Comparison of ENCODE assay signal across 8 mouse cellular contexts in the genomic region with DNA sequence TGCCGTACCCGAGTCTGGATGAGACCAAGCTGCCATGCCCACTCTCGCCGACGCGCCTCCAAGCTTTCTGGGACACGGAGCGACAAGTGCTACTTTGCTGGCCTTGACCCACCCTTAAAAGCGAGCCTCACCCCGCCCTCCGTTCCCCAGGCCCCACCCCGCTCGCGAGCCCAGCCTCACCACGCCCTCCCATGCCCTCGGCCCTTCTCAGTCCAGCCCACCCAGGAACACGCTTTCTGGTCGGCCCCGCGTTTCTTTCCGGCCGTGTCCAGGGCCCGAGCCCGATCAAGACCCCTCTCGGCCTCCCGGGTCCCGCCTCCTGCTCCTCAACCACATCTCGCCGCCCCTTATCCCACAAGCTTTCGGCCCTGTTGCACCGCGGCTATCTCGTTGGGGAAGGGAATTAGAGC. TPM values are rescaled to one million over a fixed set of nuclear protein-coding genes. Genes with fewer than 3 reads are reported as not detected.
A peak's percentile ranks its signal among the peaks of the same experiment; 100 is the strongest.
DNase-seq lines count a peak whose midpoint lies in the region; ATAC-seq and TF ChIP-seq lines count a peak whose summit lies in the region.

No protein-coding gene starts in this region.

- peak; percentile 44 to 64 for ATAC-seq in hematopoietic stem cell, adult 5-6 weeks (replicated peaks in 1 of 2; ENCODE audit: insufficient read depth in 1 of 2, low FRiP score in 2 of 2, low TSS enrichment in 1 of 2, low read depth in 1 of 2, poor library complexity in 2 of 2, severe bottlenecking in 2 of 2)
- peak; percentile 69 for ATAC-seq in megakaryocyte, adult 5-6 weeks (ENCODE audit: poor library complexity, severe bottlenecking)

- DNase-seq in MEL-GATA-1-ER (ENCODE audit: extremely low read depth, low read depth) = peak; percentile 56
- peak; percentile 76 for DNase-seq in brain, embryonic 14.5 days (ENCODE audit: low read depth)
- DNase-seq in forelimb bud, embryonic 11.5 days (ENCODE audit: low read depth, low spot score) = peak; percentile 75
- DNase-seq in layer of hippocampus, postnatal 25 days (ENCODE audit: extremely low spot score in 1 of 2, low spot score in 1 of 2) = peak; percentile 42 to 53
- DNase-seq in right cerebral cortex, postnatal 10 days (ENCODE audit: low spot score in 2 of 2) = peak; percentile 83
- peak; percentile 79 for DNase-seq in urinary bladder, postnatal 25 days (ENCODE audit: low spot score)

- TF ChIP-seq POLR2A in brain, embryonic 14.5 days (IDR thresholded peaks at IDR 0.05; ENCODE audit: borderline replicate concordance, extremely low read depth, insufficient read depth, insufficient read length, poor library complexity, severe bottlenecking) = no peak

- TF ChIP-seq CTCF in brain, embryonic 14.5 days (IDR thresholded peaks at IDR 0.05; ENCODE audit: borderline replicate concordance, extremely low read depth, insufficient read depth, insufficient read length) = no peak

RNA-seq across cellular contexts. Expression of a gene that starts 0.4 kb away (rescaled TPM):
- polyA plus RNA-seq in brain, embryonic 14.5 days (2012; rRNA removed) = 89.1 and 102 TPM in 2 replicates
- total RNA-seq in hematopoietic stem cell, adult 5-6 weeks (2017) = 50.1 and 51.6 TPM in 2 replicates
- total RNA-seq in layer of hippocampus, postnatal 25 days (2021) = 100 to 1,000 TPM; 215 to 234 TPM
- total RNA-seq in megakaryocyte, adult 5-6 weeks (2015) = 30.0 and 32.6 TPM in 2 replicates
- 30.2 and 31.1 TPM in 2 replicates for total RNA-seq in megakaryocyte, adult 5-6 weeks (2017)

RNA-seq across cellular contexts. Expression of a gene that starts 20.3 kb away (rescaled TPM):
- polyA plus RNA-seq in brain, embryonic 14.5 days (2012; rRNA removed) = 9.3 and 15.8 TPM in 2 replicates
- 3.1 and 5.9 TPM in 2 replicates for total RNA-seq in hematopoietic stem cell, adult 5-6 weeks (2017)
- 1 to 10 TPM; 6.5 to 6.8 TPM for total RNA-seq in layer of hippocampus, postnatal 25 days (2021)
- total RNA-seq in megakaryocyte, adult 5-6 weeks (2015) = 2.0 and 4.2 TPM in 2 replicates
- 0.28 and 0.92 TPM in 2 replicates for total RNA-seq in megakaryocyte, adult 5-6 weeks (2017)

RNA-seq across cellular contexts. Expression of a gene that starts 40.5 kb away (rescaled TPM):
- 79.2 and 79.7 TPM in 2 replicates for polyA plus RNA-seq in brain, embryonic 14.5 days (2012; rRNA removed)
- total RNA-seq in hematopoietic stem cell, adult 5-6 weeks (2017) = 102 and 160 TPM in 2 replicates
- 10 to 100 TPM; 49.4 to 52.0 TPM for total RNA-seq in layer of hippocampus, postnatal 25 days (2021)
- 37.7 and 39.2 TPM in 2 replicates for total RNA-seq in megakaryocyte, adult 5-6 weeks (2015)
- total RNA-seq in megakaryocyte, adult 5-6 weeks (2017) = 60.2 and 60.5 TPM in 2 replicates

RNA-seq across cellular contexts. Expression of a gene that starts 52.0 kb away (rescaled TPM):
- 54.8 and 60.8 TPM in 2 replicates for polyA plus RNA-seq in brain, embryonic 14.5 days (2012; rRNA removed)
- total RNA-seq in hematopoietic stem cell, adult 5-6 weeks (2017) = 14.2 and 16.9 TPM in 2 replicates
- 10 to 100 TPM; 40.9 to 49.4 TPM for total RNA-seq in layer of hippocampus, postnatal 25 days (2021)
- 8.3 and 10.3 TPM in 2 replicates for total RNA-seq in megakaryocyte, adult 5-6 weeks (2015)
- 25.5 and 27.4 TPM in 2 replicates for total RNA-seq in megakaryocyte, adult 5-6 weeks (2017)

Comparison
In these comparisons a context has a peak if more than half of its experiments do, and no peak if none do; other contexts are left out.
1. Peak in every context shown above with its lines: DNase-seq and ATAC-seq.